In the genomic region with DNA sequence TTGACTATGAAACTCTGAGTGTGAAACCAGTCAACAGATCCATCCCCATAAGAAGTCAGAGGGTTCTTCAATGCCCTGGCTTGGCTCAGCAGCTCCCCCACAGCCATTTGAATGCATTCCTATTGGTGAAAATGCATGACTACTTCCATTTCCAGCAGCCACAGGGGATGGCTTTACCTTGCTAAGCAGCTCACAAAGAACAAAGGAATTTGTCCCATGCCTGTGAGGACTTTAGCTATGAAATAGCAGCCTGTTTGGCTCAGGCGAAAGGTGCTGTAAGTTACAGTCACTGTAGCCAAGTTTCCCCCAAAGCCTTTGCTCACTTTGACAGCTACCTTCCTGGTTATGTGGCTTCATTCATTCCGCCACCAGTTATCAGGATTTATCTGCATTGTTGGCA, we compare ENCODE assay signal across 14 mouse cellular contexts.
"Had no signal": no experiment of that assay in that cellular context is flagged by ENCODE, and none has a peak within 500 bp of the region (broad histone marks: within the 10 kb centered on the region; RNA-seq: fewer than 3 reads in every experiment).

No protein-coding gene starts in this region.

- H3K4me3 ChIP-seq: left cerebral cortex, adult 2 months; limb, embryonic 10.5 days; liver, embryonic 15.5 days; stomach, embryonic 15.5 days had no signal

- H3K27ac ChIP-seq: left cerebral cortex, adult 2 months; limb, embryonic 10.5 days; liver, embryonic 15.5 days; stomach, embryonic 15.5 days had no signal

- H3K4me2 ChIP-seq: liver, embryonic 11.5 days; liver, embryonic 15.5 days; midbrain, embryonic 11.5 days; stomach, embryonic 15.5 days had no signal

- DNase-seq: kidney, postnatal 10 days; kidney, postnatal 4 days; lung, adult 2 months; lung, postnatal 36 days; right cerebral cortex, postnatal 14 days; thymus, adult 2 months; thymus, postnatal 25 days had no signal

- H3K4me1 ChIP-seq: liver, embryonic 15.5 days; stomach, embryonic 15.5 days had no signal

- H3K27me3 ChIP-seq: liver, embryonic 15.5 days; stomach, embryonic 15.5 days had no signal

- H3K9me3 ChIP-seq: limb, embryonic 10.5 days; liver, embryonic 15.5 days; stomach, embryonic 15.5 days had no signal

- H3K9ac ChIP-seq: liver, embryonic 15.5 days; stomach, embryonic 15.5 days had no signal

- ATAC-seq: midbrain, embryonic 16.5 days had no signal

- H3K36me3 ChIP-seq: limb, embryonic 10.5 days; liver, embryonic 15.5 days; stomach, embryonic 15.5 days had no signal
